Mouse (Mus musculus) kidney, adult 8-10 months (tissue): ENCODE measurements around the gene Rad54l.
A peak's percentile ranks its signal among the peaks of the same experiment; 100 is the strongest.

ENCODE experiments used
- DNase-seq, 2 experiments: peaks; one replicate each; pipeline ENCODE4 v3.0.0; 2022

The Rad54l gene

DNA sequence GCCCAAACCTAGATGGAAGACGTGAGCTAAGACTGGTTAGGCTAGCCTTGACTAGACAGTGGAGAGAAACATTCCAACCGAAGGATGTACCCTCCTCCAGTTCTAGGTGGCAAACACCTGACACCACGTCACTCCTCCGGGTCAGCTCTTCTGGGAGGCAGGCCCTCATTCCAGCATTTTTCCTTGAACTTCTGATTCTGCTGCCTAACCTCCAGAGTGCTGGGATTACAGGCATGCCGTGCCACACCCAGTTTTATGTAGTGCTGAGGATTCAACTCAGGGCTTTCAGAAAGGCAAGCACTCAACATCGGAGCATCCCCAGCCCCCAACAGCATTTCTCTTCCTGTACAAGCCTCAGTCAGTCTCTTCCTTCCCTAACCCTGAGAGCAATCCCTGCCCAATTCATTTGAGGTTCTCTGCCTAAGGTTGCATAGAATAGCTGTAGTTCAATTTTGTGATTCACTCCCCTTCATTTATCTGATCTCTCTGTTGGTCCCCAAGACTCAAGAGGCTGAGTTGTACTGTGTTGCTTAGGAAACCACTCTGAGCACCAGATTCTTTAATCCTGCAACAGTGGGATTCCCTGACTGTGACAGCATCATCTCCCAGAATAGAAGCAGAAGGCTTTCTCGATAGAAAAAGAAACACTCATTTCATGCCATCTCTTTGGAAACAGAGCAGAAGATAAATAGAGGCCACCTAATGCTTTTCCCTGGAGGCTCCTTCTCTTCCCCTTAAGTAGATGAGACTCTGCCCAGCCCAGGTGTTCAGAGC is 17.5 kb upstream of the Rad54l start:
- no peak for DNase-seq

GRCm38 (mm10) chr4:116137421-116137996 is 14.0 kb upstream of the Rad54l start:
- DNase-seq: no peak

DNA sequence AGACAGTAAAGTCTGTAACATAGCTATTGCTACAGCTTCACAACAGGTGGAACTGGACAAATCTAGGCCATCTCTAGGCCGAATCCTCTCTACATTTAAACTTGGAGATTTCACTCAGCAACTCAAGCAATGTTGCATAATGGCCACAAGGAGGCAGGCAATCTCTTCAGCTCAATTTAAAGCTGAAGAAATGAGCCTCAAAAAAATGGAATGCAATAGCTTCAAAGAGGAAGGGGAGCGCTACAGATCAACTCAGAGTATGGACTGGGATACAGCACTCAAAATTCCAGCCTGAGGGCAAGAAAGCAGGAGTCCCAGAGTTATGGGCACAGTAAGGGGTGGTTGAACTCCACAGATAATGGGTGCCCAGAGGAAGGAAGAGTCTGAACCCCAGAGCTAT is 11.5 kb upstream of the Rad54l start:
- no peak for DNase-seq

DNA sequence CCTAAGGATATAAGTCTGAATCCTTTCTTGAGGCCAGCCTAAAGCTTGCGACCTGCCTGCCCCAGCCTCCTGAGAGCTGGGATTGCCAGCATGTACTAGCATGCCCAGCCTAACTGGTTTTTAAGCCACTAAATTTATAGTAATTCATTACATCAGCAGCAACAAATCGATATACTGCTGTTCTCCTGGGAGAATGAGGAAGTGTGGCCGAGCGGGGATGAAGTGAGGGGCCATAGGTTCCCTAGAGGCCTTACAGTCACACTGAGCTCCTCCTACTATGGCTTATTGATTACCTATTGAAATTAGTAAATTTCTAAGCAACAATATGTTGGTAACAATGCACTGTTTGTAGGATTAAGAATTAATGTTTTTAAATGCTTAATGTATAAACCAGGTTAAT is 9.6 kb upstream of the Rad54l start:
- no peak for DNase-seq

DNA sequence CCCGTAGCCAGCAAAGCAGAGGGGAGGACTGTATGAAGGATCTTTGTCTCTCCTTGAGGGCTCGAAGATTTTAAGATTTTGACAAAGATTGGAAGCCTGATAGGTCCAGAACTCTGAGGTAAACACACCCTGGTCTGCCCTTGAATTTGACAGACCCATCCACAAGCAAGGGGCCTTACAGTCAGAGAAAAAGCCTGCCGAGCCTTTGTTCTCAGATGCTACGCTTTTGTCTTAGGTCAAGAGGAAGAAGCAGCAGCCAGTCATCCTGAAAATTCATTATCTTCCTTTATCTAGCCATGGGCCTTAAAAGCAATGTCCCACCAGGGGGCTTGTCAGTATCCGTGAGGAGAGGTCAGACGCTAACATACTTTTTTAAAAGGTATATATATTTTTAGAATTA is 4.5 kb upstream of the Rad54l start:
- DNase-seq: no peak

DNA sequence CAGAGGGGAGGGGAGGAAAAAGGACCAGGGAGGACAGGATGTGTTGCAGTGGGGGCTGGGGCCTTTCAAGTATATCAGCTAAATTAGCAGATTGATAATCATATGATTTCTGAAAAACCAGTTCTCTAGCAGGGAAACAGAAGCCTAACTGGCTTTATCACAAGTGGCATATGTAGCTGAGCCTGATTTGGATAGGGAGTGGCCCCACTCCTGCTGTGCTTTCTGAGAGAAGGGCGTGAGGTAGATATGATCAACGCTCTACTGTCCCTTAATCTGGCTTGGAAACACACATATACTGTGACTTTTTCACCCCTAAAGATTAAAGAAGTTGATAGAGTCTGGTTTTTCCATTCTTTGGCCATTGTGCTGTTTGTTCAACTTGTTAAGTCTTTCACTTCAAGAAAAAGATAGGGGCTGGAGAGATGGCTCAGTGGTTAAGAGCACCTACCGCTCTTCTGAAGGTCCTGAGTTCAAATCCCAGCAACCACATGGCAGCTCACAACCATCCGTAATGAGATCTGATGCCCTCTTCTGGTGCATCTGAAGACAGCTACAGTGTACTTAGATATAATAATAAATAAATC is 2.4 kb upstream of the Rad54l start:
- no peak for DNase-seq

- DNase-seq: no peak
Observed at GRCm38 (mm10) chr4:116122762-116123161, 728 bp downstream of the Rad54l start.

DNA sequence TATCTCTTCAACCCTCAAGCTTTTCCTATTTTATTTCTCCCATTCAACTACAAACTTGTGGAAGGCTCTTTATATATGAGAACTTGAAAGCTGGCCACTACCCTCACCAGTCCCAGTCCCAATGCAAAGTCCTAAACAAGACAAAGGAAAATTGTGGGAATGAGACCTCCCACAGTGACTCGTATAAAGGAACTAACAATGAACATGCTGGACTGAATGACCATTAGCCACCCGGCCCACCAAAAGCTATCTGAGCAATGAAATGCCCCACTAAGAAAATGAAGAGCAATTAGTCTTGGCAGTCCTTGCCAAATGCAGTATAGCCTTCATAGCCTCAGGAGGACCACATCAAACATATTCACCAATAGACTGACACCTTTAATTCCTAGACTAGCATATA is 12.0 kb downstream of the Rad54l start:
- DNase-seq: no peak

DNA sequence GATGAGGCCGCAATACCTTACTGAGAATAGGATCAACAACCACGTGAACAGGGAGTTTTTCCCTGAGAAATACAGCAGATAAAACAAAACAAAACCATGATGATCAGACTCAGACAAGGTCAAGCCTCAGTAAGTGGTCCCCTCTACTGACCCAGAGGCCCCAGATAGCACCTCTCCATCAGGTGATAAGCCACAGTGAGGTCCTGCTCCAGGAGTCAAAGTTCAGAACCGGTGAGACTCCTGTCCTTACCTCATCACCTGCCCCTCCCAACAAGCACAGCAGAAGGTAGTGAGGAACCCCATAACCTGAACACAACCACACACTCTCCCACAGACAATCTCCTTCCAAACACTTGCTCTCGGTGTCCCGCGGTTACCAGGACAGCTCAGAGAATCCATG is 12.8 kb downstream of the Rad54l start:
- no peak for DNase-seq

DNA sequence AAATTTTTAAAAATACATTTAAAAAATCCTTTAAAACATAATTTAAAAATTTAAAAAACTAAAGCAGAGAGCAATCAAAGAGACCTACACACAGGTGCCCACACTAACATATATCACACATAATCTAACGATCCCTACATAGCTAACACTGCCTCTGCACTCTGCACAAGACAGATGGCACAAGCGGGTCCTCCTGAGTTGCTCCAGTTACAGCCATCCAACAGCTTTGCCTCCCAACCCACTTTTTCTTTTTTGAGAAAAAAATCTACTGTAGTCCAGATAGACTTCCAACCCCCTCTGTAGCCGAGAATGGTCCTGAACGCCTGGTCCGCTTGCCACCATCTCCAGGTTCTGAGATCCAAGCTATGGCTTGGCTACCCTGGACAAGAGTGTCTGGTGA is 18.2 kb downstream of the Rad54l start:
- DNase-seq: no peak

- no peak for DNase-seq
Observed at GRCm38 (mm10) chr4:116100959-116101358, 22.5 kb downstream of the Rad54l start.

DNA sequence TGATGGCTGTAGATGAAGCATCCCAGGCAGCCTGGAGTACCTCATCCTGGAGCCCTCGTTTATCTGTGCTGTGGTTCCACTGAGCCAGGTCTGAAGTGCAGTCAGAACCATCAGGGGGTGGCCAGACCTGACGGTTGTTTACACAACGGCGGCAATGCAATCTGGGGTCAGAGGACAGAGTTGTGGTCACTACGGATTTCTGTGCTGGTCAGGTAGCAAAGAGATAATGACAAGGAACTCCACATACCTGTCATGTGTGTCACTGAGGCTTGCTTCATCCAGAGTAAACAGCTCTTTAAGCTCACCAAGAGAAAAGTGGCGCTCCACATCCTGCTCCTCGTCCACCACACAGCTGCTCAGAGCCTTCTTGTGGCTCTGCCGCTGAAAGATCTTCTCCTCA is 26.3 kb downstream of the Rad54l start:
- DNase-seq: no peak

- no peak for DNase-seq
Observed at GRCm38 (mm10) chr4:116096291-116096690, 27.2 kb downstream of the Rad54l start.

- no peak for DNase-seq
Observed at GRCm38 (mm10) chr4:116088510-116089249, 34.8 kb downstream of the Rad54l start.

- DNase-seq: peak in 1 of 2 experiments; percentile 17
Observed at GRCm38 (mm10) chr4:116077240-116078095, 46.0 kb downstream of the Rad54l start.

- DNase-seq: peak; percentile 17 to 42
Observed at GRCm38 (mm10) chr4:116076369-116077231, 46.9 kb downstream of the Rad54l start.

DNA sequence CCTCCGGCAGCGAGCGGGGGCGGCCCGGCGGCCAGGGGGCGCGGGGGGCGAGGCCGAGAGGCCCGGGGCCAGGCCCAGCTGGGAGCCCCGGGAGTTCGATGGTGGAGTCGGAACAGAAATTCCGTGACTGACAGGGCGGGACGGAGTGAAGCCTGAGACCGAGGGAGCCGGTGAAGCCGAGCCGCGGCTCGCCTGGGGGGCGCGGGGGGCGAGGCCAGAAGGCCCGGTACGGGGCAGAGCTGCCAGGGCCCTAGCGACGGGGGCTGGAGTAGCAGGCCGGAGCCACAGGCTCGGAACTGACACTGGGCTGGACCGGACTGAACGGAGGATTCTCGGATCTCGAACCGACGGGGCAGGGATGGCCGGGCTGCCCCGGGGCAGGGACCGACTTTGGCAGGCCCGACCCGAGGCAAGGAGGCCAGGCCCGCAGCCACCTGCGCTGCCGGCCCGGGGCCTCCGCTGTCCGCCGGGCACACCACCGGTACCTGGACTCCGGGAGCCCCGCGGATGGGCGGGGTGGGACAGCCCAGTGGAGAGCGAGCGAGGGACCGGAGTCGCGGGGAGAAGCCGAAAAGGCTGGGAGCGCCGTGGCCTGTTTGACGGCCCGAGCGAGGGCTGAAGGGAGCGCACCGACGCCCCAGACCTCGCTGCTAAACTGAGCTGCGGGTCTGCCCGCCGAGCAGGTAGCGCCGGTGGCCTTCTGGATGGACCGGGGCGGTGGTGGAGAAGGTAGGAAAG is 47.7 kb downstream of the Rad54l start:
- peak; percentile 57 to 73 for DNase-seq

- DNase-seq: peak; percentile 94 to 96
Observed at GRCm38 (mm10) chr4:116074861-116075620, 48.4 kb downstream of the Rad54l start, which contains the start of the genes Uqcrh and Lrrc41. Uqcrh (minus strand) TSS chr4:116075071. Lrrc41 (plus strand) TSS chr4:116075269.

- DNase-seq: peak in 1 of 2 experiments; percentile 19
Observed at GRCm38 (mm10) chr4:116074145-116074675, 49.3 kb downstream of the Rad54l start.

DNA sequence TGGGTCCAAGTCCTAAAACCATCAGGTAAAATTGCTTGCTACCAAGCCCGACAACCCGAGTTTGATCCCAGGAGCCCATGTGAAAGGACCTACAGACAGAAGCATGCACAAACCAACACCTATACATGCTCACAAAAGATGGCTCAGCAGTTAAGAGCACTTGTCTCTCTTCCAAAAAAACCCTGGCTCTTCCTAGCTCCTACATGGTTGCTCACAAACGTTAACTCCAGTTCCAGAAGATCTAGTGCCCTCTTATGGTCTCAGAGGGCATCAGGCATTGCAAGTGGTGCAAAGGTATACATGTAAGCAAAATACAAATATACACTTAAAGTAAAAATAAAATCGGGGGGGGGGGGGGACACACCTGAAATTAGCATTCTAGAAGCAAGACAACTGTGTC is 50.3 kb downstream of the Rad54l start:
- DNase-seq: peak in 1 of 2 experiments; percentile 23
